In the genomic region with DNA sequence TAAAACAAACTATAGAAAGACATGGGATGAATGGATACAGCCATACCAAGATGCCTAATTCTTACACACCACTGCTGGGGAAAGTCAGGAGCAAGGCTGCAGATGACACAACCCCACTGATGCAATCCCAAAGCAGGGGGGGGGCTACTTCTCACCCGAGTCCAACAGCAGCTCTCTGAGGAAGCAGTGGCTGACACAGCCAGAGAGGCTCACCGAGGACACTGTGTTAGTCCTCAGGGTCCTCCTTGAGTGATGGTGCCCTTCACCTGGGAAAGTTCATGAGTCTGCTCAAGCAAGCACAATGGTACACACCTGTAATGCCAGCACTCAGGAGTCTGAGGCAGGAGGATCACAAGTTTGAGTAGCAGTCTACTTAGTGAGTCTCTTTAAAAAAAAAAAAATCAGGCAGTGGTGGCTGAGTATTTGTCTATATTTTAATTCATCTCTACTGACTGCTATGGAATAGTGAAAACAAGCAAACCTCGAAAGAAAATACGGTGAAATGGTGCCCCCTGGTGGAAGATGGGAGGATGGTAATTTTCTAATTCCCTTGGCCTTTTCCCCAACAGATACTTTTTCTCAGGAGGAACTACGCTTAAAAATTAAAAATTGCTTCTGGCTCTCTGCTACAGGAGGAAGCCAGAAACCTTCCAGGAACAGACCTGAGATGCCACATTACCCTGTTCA, we compare ENCODE assay signal across 8 mouse cellular contexts. TPM values are rescaled to one million over a fixed set of nuclear protein-coding genes. Genes with fewer than 3 reads are reported as not detected.
DNase-seq lines count a peak whose midpoint lies in the region; ATAC-seq and TF ChIP-seq lines count a peak whose summit lies in the region.
"Had no signal": no experiment of that assay in that cellular context is flagged by ENCODE, and none has a peak within 500 bp of the region (broad histone marks: within the 10 kb centered on the region; RNA-seq: fewer than 3 reads in every experiment).

No protein-coding gene starts in this region.

- H3K9ac ChIP-seq in liver, postnatal 0 days (replicated peaks), result no peak overlapping the region
- H3K9ac ChIP-seq: limb, embryonic 12.5 days had no signal

- peaks cover 7% of the 10 kb centered on the region for H3K36me3 ChIP-seq in liver, postnatal 0 days (replicated peaks; ENCODE audit: insufficient read depth, low read length)

- peak; percentile 38 for DNase-seq in ovary, postnatal 10 days (ENCODE audit: low spot score)
- no peak for DNase-seq in ovary, adult 18-20 months (ENCODE audit: low spot score)
- peak; percentile 87 for DNase-seq in adrenal gland, postnatal 10 days
- DNase-seq in embryo, embryonic 9.5 days (ENCODE audit: extremely low spot score), result peak; percentile 68
- peak; percentile 73 for DNase-seq in hindlimb bud, embryonic 11.5 days (ENCODE audit: extremely low spot score, low read depth, low spot score)
- peak; percentile 70 for DNase-seq in liver, postnatal 0 days
- DNase-seq in right cerebral cortex, postnatal 25 days, result peak; percentile 60

- peak; percentile 80 for TF ChIP-seq CTCF in liver, postnatal 0 days (IDR thresholded peaks at IDR 0.05; ENCODE audit: low read depth)

- ATAC-seq in liver, postnatal 0 days, result peak; percentile 38; the same call in 1 of the 2 replicates

- no peaks in the 10 kb centered on the region for H3K27me3 ChIP-seq in liver, postnatal 0 days (ENCODE audit: insufficient read depth, low read length)
- H3K27me3 ChIP-seq: limb, embryonic 12.5 days had no signal

- 23% methylated on average over 5 of the region's 5 CpGs for WGBS in liver, postnatal 0 days (ENCODE audit: insufficient replicate concordance)

- H3K4me3 ChIP-seq in liver, postnatal 0 days (ENCODE audit: low read depth, low read length), result no peak overlapping the region
- H3K4me3 ChIP-seq: limb, embryonic 12.5 days had no signal

- no peaks in the 10 kb centered on the region for H3K9me3 ChIP-seq in liver, postnatal 0 days (ENCODE audit: low read length)
- H3K9me3 ChIP-seq: limb, embryonic 12.5 days had no signal

- no peaks in the 10 kb centered on the region for H3K4me1 ChIP-seq in liver, postnatal 0 days (ENCODE audit: insufficient read depth)
- H3K4me1 ChIP-seq: limb, embryonic 12.5 days had no signal

- no peak for TF ChIP-seq EP300 in liver, postnatal 0 days (IDR thresholded peaks at IDR 0.05; ENCODE audit: low read depth)

- no peak overlapping the region for H3K4me2 ChIP-seq in liver, postnatal 0 days (ENCODE audit: low read depth, low read length)
- H3K4me2 ChIP-seq: limb, embryonic 12.5 days had no signal

- no peak overlapping the region for H3K27ac ChIP-seq in liver, postnatal 0 days (ENCODE audit: low read depth)
- H3K27ac ChIP-seq: limb, embryonic 12.5 days had no signal

RNA-seq across cellular contexts. Expression of a gene that starts 12.2 kb away (rescaled TPM):
- total RNA-seq in adrenal gland, postnatal 10 days (2021), result 10 to 100 TPM; 36.1 to 42.0 TPM
- 15.4 and 16.2 TPM in 2 replicates for polyA plus RNA-seq in liver, postnatal 0 days (2015; fragmentation: Nextera tagmentation; extraction: Ambion mirVana)

RNA-seq across cellular contexts. Expression of a gene that starts 12.2 kb away (rescaled TPM):
- total RNA-seq in adrenal gland, postnatal 10 days (2021), result 10 to 100 TPM in 1 of 2 experiments, 1 to 10 TPM in 1; 7.1 to 10.8 TPM
- 2.3 and 2.5 TPM in 2 replicates for polyA plus RNA-seq in liver, postnatal 0 days (2015; fragmentation: Nextera tagmentation; extraction: Ambion mirVana)

RNA-seq across cellular contexts. Expression of a gene that starts 50.2 kb away (rescaled TPM):
- total RNA-seq in adrenal gland, postnatal 10 days (2021), result under 1 TPM in 1 of 2 experiments, not detected in 1; 0.66 TPM
- polyA plus RNA-seq in liver, postnatal 0 days (2015; fragmentation: Nextera tagmentation; extraction: Ambion mirVana), result 0.73 and 0.86 TPM in 2 replicates

RNA-seq across cellular contexts. Expression of a gene that starts 50.2 kb away (rescaled TPM):
- 1 to 10 TPM in 1 of 2 experiments, not detected in 1; 4.6 TPM for total RNA-seq in adrenal gland, postnatal 10 days (2021)
- 6.8 and 9.5 TPM in 2 replicates for polyA plus RNA-seq in liver, postnatal 0 days (2015; fragmentation: Nextera tagmentation; extraction: Ambion mirVana)
